Mouse (Mus musculus) midbrain, embryonic 12.5 days (tissue): ENCODE measurements around the gene Mybl2. TPM values are rescaled to one million over a fixed set of nuclear protein-coding genes. Genes with fewer than 3 reads are reported as not detected.

ENCODE experiments used
- ATAC-seq: fragments of 200-750 bp; cut with Nextera tagmentation; 2 replicates; pipeline ENCODE4 v1.8.0; 2017; ENCODE audit warnings: low read depth, moderate TSS enrichment, moderate library complexity; ENCODE audit not compliant: low FRiP score
- H3K27ac ChIP-seq: fragments of 300-500 bp; sonication (generic); replicated peaks from 2 replicates; pipeline ENCODE4 v1.5.1; 2016; ENCODE audit warnings: mild to moderate bottlenecking
- H3K27me3 ChIP-seq: fragments of 300-500 bp; sonication (generic); 2 replicates; pipeline ENCODE4 v1.6.1; 2016; ENCODE audit warnings: mild to moderate bottlenecking
- H3K36me3 ChIP-seq: fragments of 300-500 bp; sonication (generic); 2 replicates; pipeline ENCODE4 v1.6.1; 2016
- H3K4me1 ChIP-seq: fragments of 300-500 bp; sonication (generic); 2 replicates; pipeline ENCODE4 v1.6.1; 2016
- H3K4me2 ChIP-seq: fragments of 300-500 bp; sonication (generic); replicated peaks from 2 replicates; pipeline ENCODE4 v1.6.1; 2016; ENCODE audit warnings: mild to moderate bottlenecking, moderate library complexity
- H3K4me3 ChIP-seq: fragments of 300-500 bp; sonication (generic); 2 replicates; pipeline ENCODE4 v1.5.1; 2016; ENCODE audit warnings: mild to moderate bottlenecking
- H3K9ac ChIP-seq: fragments of 300-500 bp; sonication (generic); replicated peaks from 2 replicates; pipeline ENCODE4 v1.6.1; 2016; ENCODE audit warnings: mild to moderate bottlenecking, moderate library complexity
- H3K9me3 ChIP-seq: fragments of 300-500 bp; sonication (generic); 2 replicates; pipeline ENCODE4 v1.6.1; 2016; ENCODE audit warnings: mild to moderate bottlenecking
- WGBS: fragments of 180-500 bp; shearing (Covaris S2); methylation state at CpG from one replicate; pipeline ENCODE4 v1.1.7; 2016; 5-methylcytosine and 5-hydroxymethylcytosine counted together
- polyA plus RNA-seq: library from polyadenylated mRNA; unstranded; fragments of >200 nt; fragmentation: Nextera tagmentation; extraction: Ambion mirVana; gene quantifications from 2 replicates; pipeline ENCODE4 v1.2.1, GENCODE M21; 2016

Mybl2 gene
- polyA plus RNA-seq, 1 experiment from 2014 or later = 35.7 TPM

DNA sequence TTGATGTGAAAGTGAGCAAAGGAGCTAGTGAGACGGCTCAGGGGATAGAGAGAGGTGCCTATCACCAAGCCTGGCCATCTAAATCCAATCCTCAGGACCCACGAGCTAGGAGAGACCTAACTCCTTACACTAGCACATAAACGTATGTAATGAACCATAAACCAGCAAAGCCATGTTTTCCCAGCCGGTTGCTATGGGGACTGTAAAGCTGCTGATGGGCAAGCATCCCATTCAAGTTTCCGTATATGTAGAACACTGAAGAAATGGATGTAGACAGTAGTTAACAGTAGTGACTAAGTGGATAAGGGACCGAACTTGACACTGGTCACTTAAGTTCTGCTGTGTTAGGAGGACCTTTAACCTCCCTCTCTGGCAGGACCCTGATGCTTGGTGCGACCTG, 19.5 kb downstream of the Mybl2 start:
- no peaks in the 10 kb centered on the region for H3K4me1 ChIP-seq
- no peak for ATAC-seq
- H3K27me3 ChIP-seq = no peaks in the 10 kb centered on the region
- WGBS = 81% methylated on average over 7 of the region's 7 CpGs
- no peak overlapping the region for H3K4me3 ChIP-seq
- H3K27ac ChIP-seq = no peak overlapping the region
- no peaks in the 10 kb centered on the region for H3K9me3 ChIP-seq
- no peak overlapping the region for H3K9ac ChIP-seq
- H3K36me3 ChIP-seq = peaks cover 55% of the 10 kb centered on the region
- no peak overlapping the region for H3K4me2 ChIP-seq

GRCm38 (mm10) chr2:163074808-163075207, 20.3 kb downstream of the Mybl2 start:
- H3K4me2 ChIP-seq = no peak overlapping the region
- no peak overlapping the region for H3K9ac ChIP-seq
- H3K36me3 ChIP-seq = peaks cover 58% of the 10 kb centered on the region
- no peak for ATAC-seq
- H3K27ac ChIP-seq = no peak overlapping the region
- no peaks in the 10 kb centered on the region for H3K4me1 ChIP-seq
- 85% methylated on average over 12 of the region's 12 CpGs for WGBS
- H3K4me3 ChIP-seq = no peak overlapping the region
- H3K27me3 ChIP-seq = no peaks in the 10 kb centered on the region
- H3K9me3 ChIP-seq = no peaks in the 10 kb centered on the region

GRCm38 (mm10) chr2:163075234-163075633, 20.7 kb downstream of the Mybl2 start:
- Histone ChIP-seq H3K9ac (no peak overlapping the region), H3K27ac (no peak overlapping the region), H3K4me1 (no peaks in the 10 kb centered on the region), H3K36me3 (peaks cover 58% of the 10 kb centered on the region), H3K4me3 (no peak overlapping the region), H3K4me2 (no peak overlapping the region), H3K9me3 (no peaks in the 10 kb centered on the region), H3K27me3 (no peaks in the 10 kb centered on the region)
- 79% methylated on average over 3 of the region's 3 CpGs for WGBS
- ATAC-seq = no peak

- H3K9ac ChIP-seq = no peak overlapping the region
- H3K36me3 ChIP-seq = peaks cover 51% of the 10 kb centered on the region
- H3K9me3 ChIP-seq = no peaks in the 10 kb centered on the region
- H3K27me3 ChIP-seq = no peaks in the 10 kb centered on the region
- 95% methylated on average over 4 of the region's 4 CpGs for WGBS
- H3K4me1 ChIP-seq = no peaks in the 10 kb centered on the region
- no peak overlapping the region for H3K4me3 ChIP-seq
- no peak overlapping the region for H3K4me2 ChIP-seq
- no peak overlapping the region for H3K27ac ChIP-seq
- ATAC-seq = no peak
These were observed 24.6 kb downstream of the Mybl2 start for GRCm38 (mm10) chr2:163079041-163079440.

DNA sequence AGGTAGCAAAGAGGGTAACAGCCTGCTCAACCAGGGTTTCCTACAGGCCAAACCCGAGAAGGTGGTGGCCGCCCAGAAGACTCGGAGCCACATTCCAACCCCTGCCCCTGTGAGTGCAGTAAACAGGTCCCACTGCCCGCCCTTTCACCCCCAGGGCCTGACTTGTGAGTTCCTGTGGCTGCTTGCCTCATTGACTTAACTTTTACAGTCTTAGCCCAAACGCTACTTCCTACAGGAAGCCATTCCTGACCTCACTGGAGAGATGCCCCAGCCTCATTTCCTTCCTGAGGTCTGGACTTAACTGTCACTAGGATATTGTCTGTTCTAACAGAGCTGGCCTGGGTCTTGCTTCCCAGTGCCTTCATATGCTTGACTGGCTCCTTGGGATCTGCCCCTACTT, 28.1 kb downstream of the Mybl2 start:
- Histone ChIP-seq H3K9me3 (no peaks in the 10 kb centered on the region), H3K27ac (no peak overlapping the region), H3K4me2 (no peak overlapping the region), H3K9ac (no peak overlapping the region), H3K4me1 (no peaks in the 10 kb centered on the region), H3K4me3 (no peak overlapping the region), H3K36me3 (peaks cover 27% of the 10 kb centered on the region), H3K27me3 (no peaks in the 10 kb centered on the region)
- 80% methylated on average over 5 of the region's 5 CpGs for WGBS
- no peak for ATAC-seq

DNA sequence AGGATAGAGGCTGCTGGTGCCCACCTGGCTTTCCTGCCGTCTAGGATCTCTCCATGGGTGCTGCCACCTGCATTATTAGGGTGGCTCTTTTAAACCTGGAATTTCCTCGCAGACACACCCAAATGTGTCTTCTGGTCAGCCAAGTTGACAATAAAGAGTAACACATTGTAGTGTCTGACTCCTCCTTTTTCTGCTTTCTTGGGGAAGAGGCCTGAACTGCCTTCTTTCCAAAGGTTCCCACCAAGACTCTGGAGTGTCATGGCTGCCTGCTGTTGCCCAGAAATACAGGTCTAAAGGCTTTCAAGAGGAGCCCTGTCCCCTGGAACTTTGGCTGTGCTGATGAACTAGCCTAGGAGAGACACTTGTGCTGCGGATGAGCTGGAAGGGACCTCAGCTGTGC, 30.0 kb downstream of the Mybl2 start:
- Histone ChIP-seq H3K4me2 (no peak overlapping the region), H3K4me3 (no peak overlapping the region), H3K36me3 (peaks cover 23% of the 10 kb centered on the region), H3K27ac (no peak overlapping the region), H3K9me3 (no peaks in the 10 kb centered on the region), H3K9ac (no peak overlapping the region), H3K4me1 (no peaks in the 10 kb centered on the region), H3K27me3 (no peaks in the 10 kb centered on the region)
- 95% methylated on average over 3 of the region's 3 CpGs for WGBS
- no peak for ATAC-seq

GRCm38 (mm10) chr2:163085047-163085446, 30.6 kb downstream of the Mybl2 start:
- no peaks in the 10 kb centered on the region for H3K9me3 ChIP-seq
- WGBS = 86% methylated on average over 6 of the region's 6 CpGs
- no peak overlapping the region for H3K4me3 ChIP-seq
- H3K27me3 ChIP-seq = no peaks in the 10 kb centered on the region
- H3K36me3 ChIP-seq = peaks cover 20% of the 10 kb centered on the region
- ATAC-seq = no peak
- H3K4me2 ChIP-seq = no peak overlapping the region
- H3K4me1 ChIP-seq = no peaks in the 10 kb centered on the region
- no peak overlapping the region for H3K27ac ChIP-seq
- no peak overlapping the region for H3K9ac ChIP-seq

DNA sequence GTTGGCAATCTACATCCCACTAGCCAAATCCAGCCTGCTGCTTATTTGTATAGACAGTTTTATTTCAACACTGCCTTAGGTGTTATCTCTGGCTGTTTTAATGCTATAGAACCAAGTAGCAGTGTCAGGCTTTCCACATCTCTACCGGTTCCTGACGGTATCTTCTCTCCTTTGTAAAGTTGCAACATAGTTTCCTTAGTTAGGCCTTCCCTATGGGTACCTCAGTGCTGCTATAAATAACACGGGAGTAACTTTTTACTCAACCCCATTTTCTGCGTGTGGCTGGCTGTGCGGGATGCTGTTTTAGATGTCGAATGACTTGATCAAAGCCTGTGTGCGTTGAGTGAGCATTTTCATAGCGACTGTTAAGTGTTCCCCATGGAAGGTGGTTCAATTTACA, 32.1 kb downstream of the Mybl2 start:
- H3K4me1 ChIP-seq = no peaks in the 10 kb centered on the region
- no peaks in the 10 kb centered on the region for H3K27me3 ChIP-seq
- no peak for ATAC-seq
- no peaks in the 10 kb centered on the region for H3K9me3 ChIP-seq
- H3K36me3 ChIP-seq = peaks cover 13% of the 10 kb centered on the region
- H3K4me2 ChIP-seq = no peak overlapping the region
- no peak overlapping the region for H3K4me3 ChIP-seq
- no peak overlapping the region for H3K27ac ChIP-seq
- H3K9ac ChIP-seq = no peak overlapping the region
- 89% methylated on average over 8 of the region's 8 CpGs for WGBS

- Histone ChIP-seq H3K27me3 (no peaks in the 10 kb centered on the region), H3K9me3 (no peaks in the 10 kb centered on the region), H3K4me1 (no peaks in the 10 kb centered on the region), H3K27ac (no peak within 1 kb of the TSS), H3K9ac (no peak within 1 kb of the TSS), H3K4me3 (no peak within 1 kb of the TSS), H3K4me2 (no peak within 1 kb of the TSS), H3K36me3 (peaks cover 11% of the 10 kb centered on the region)
- WGBS = 90% methylated on average over 9 of the region's 9 CpGs
- no peak for ATAC-seq
These were observed 33.2 kb downstream of the Mybl2 start, which contains the start of gene Gtsf1l for GRCm38 (mm10) chr2:163087728-163088127. Gene Gtsf1l, minus strand, starts transcription at chr2:163087855.

- no peaks in the 10 kb centered on the region for H3K9me3 ChIP-seq
- H3K9ac ChIP-seq = no peak overlapping the region
- H3K4me2 ChIP-seq = no peak overlapping the region
- no peak overlapping the region for H3K4me3 ChIP-seq
- ATAC-seq = no peak
- H3K36me3 ChIP-seq = no peaks in the 10 kb centered on the region
- no peak overlapping the region for H3K27ac ChIP-seq
- no peaks in the 10 kb centered on the region for H3K4me1 ChIP-seq
- H3K27me3 ChIP-seq = no peaks in the 10 kb centered on the region
- WGBS = 71% methylated on average over 5 of the region's 5 CpGs
These were observed 35.1 kb downstream of the Mybl2 start for GRCm38 (mm10) chr2:163089475-163090123.

DNA sequence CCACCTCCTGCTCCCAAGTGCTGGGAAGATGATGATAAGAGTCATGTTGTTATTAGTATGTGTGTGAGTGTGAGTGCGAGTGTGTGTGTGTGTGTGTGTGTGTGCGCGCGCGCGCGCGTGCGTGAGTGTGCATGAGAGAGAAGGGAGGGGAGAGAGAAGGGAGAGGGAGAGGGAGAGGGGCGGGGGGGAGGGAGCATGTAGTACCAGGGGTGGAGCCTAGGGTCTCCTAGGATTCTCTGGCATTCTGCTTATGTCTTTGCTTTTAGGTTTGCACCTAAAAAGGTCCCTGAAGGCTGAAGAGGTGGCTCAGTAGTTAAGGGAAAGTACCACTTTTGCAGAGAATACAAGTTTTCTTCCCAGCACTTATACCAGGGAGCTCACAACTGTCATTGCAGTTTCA, 40.4 kb downstream of the Mybl2 start:
- 96% methylated on average over 9 of the region's 10 CpGs for WGBS
- no peak overlapping the region for H3K4me3 ChIP-seq
- H3K27ac ChIP-seq = no peak overlapping the region
- no peaks in the 10 kb centered on the region for H3K36me3 ChIP-seq
- ATAC-seq = no peak
- H3K4me1 ChIP-seq = no peaks in the 10 kb centered on the region
- H3K27me3 ChIP-seq = peaks cover 5% of the 10 kb centered on the region
- no peaks in the 10 kb centered on the region for H3K9me3 ChIP-seq
- H3K9ac ChIP-seq = no peak overlapping the region
- H3K4me2 ChIP-seq = no peak overlapping the region

GRCm38 (mm10) chr2:163095784-163096183, 41.3 kb downstream of the Mybl2 start:
- Histone ChIP-seq H3K27ac (no peak overlapping the region), H3K4me3 (no peak overlapping the region), H3K9ac (no peak overlapping the region), H3K4me1 (no peaks in the 10 kb centered on the region), H3K4me2 (no peak overlapping the region), H3K36me3 (no peaks in the 10 kb centered on the region), H3K27me3 (peaks cover 5% of the 10 kb centered on the region), H3K9me3 (no peaks in the 10 kb centered on the region)
- 75% methylated on average over 3 of the region's 3 CpGs for WGBS
- ATAC-seq = no peak

- no peaks in the 10 kb centered on the region for H3K36me3 ChIP-seq
- ATAC-seq = no peak
- H3K27ac ChIP-seq = no peak overlapping the region
These were observed 45.4 kb downstream of the Mybl2 start for GRCm38 (mm10) chr2:163099919-163100318.

More at GRCm38 (mm10) chr2:163099919-163100318, 45.4 kb downstream of the Mybl2 start:
- Histone ChIP-seq H3K9me3 (no peaks in the 10 kb centered on the region), H3K4me2 (no peak overlapping the region), H3K4me1 (peaks cover 12% of the 10 kb centered on the region), H3K4me3 (no peak overlapping the region), H3K27me3 (peaks cover 23% of the 10 kb centered on the region), H3K9ac (no peak overlapping the region)
- 43% methylated on average over 8 of the region's 8 CpGs for WGBS
